In genomic region chr3:60502155-60502987, GRCm38 (mm10) we compare ENCODE assay signal across 8 mouse cellular contexts. TPM values are rescaled to one million over a fixed set of nuclear protein-coding genes. Genes with fewer than 3 reads are reported as not detected.
DNase-seq lines count a peak whose midpoint lies in the region; ATAC-seq and TF ChIP-seq lines count a peak whose summit lies in the region.

No protein-coding gene starts in this region.

- H3K27me3 ChIP-seq in kidney, adult 2 months (replicated peaks; ENCODE audit: control insufficient read depth, insufficient read depth, low read length), result no peaks in the 10 kb centered on the region
- H3K27me3 ChIP-seq in liver, embryonic 14.5 days (ENCODE audit: control insufficient read depth, insufficient read depth, low read length), result no peaks in the 10 kb centered on the region
- H3K27me3 ChIP-seq in stomach, embryonic 15.5 days (replicated peaks), result no peaks in the 10 kb centered on the region

- DNase-seq in kidney, adult 2 months, result peak; percentile 36
- no peak for DNase-seq in kidney, postnatal 4 days
- peak; percentile 59 for DNase-seq in NIH3T3 (ENCODE audit: low read depth)
- peak; percentile 20 for DNase-seq in forelimb bud, embryonic 11.5 days (ENCODE audit: low read depth, low spot score)
- no peak for DNase-seq in liver, embryonic 14.5 days (ENCODE audit: low read depth in 3 of 3, low spot score in 3 of 3)
- no peak for DNase-seq in thymus, postnatal 25 days

- no peak for TF ChIP-seq POLR2A in kidney, adult 2 months (IDR thresholded peaks at IDR 0.05; ENCODE audit: low read depth, low read length)

- H3K4me1 ChIP-seq in kidney, adult 2 months (ENCODE audit: control insufficient read depth, insufficient read depth, low read length), result peaks cover 28% of the 10 kb centered on the region
- peaks cover 30 to 39% of the 10 kb centered on the region in 2 experiments for H3K4me1 ChIP-seq in liver, embryonic 14.5 days (replicated peaks; ENCODE audit: control insufficient read depth in 2 of 2, insufficient read depth in 2 of 2, low read length in 1 of 2)
- H3K4me1 ChIP-seq in stomach, embryonic 15.5 days, result peaks cover 20% of the 10 kb centered on the region; the same call in 1 of the 2 replicates

- TF ChIP-seq EP300 in liver, embryonic 14.5 days (IDR thresholded peaks at IDR 0.05; ENCODE audit: low read depth), result no peak

- no peaks in the 10 kb centered on the region for H3K9me3 ChIP-seq in liver, embryonic 14.5 days (ENCODE audit: control insufficient read depth, low read length)
- H3K9me3 ChIP-seq in stomach, embryonic 15.5 days, result no peaks in the 10 kb centered on the region

- no peak for TF ChIP-seq CTCF in kidney, adult 2 months (conservative IDR thresholded peaks at IDR 0.05; ENCODE audit: insufficient read depth, insufficient read length, low read depth, low read length)
- TF ChIP-seq CTCF in liver, embryonic 14.5 days (IDR thresholded peaks at IDR 0.05; ENCODE audit: low read depth), result no peak

- peak overlapping the region; percentile 100 for H3K9ac ChIP-seq in liver, embryonic 14.5 days (replicated peaks)
- peak overlapping the region; percentile 92; the same call in 1 of the 2 replicates for H3K9ac ChIP-seq in stomach, embryonic 15.5 days

- H3K4me2 ChIP-seq in liver, embryonic 14.5 days (ENCODE audit: low read depth), result peak overlapping the region; percentile 96
- peak overlapping the region; percentile 70 for H3K4me2 ChIP-seq in stomach, embryonic 15.5 days

- no peaks in the 10 kb centered on the region for H3K36me3 ChIP-seq in kidney, adult 2 months (ENCODE audit: control insufficient read depth, insufficient read depth, low read length)
- no peaks in the 10 kb centered on the region; the same call in 1 of the 2 replicates for H3K36me3 ChIP-seq in liver, embryonic 14.5 days (replicated peaks; ENCODE audit: control insufficient read depth, insufficient read depth, low read depth)
- no peaks in the 10 kb centered on the region for H3K36me3 ChIP-seq in stomach, embryonic 15.5 days

- 9% methylated on average over 7 of the region's 7 CpGs for WGBS in kidney, adult 2 months
- WGBS in liver, embryonic 14.5 days (ENCODE audit: insufficient replicate concordance), result 4% methylated on average over 7 of the region's 7 CpGs
- WGBS in stomach, embryonic 15.5 days, result 10% methylated on average over 7 of the region's 7 CpGs

- no peak for ATAC-seq in liver, embryonic 14.5 days (ENCODE audit: insufficient read depth)
- no peak for ATAC-seq in stomach, embryonic 15.5 days (ENCODE audit: insufficient read depth, low FRiP score, low read depth)
- no peak for ATAC-seq in inflammation-experienced regulatory T-cells, adult 6 months

- peak overlapping the region; percentile 86 for H3K27ac ChIP-seq in kidney, adult 2 months (ENCODE audit: insufficient read depth, low read depth, low read length)
- H3K27ac ChIP-seq in liver, embryonic 14.5 days, result peak overlapping the region; percentile 92
- H3K27ac ChIP-seq in stomach, embryonic 15.5 days, result peak overlapping the region; percentile 99

- peak overlapping the region; percentile 74 for H3K4me3 ChIP-seq in kidney, adult 2 months (ENCODE audit: insufficient read depth, low read depth, low read length)
- peak overlapping the region; percentile 94 to 100 for H3K4me3 ChIP-seq in liver, embryonic 14.5 days (ENCODE audit: insufficient read depth in 1 of 2, low read depth in 2 of 2, low read length in 2 of 2)
- H3K4me3 ChIP-seq in stomach, embryonic 15.5 days (replicated peaks), result peak overlapping the region; percentile 86

RNA-seq across cellular contexts. Expression of gene Mbnl1, which starts 29.7 kb away (rescaled TPM):
- polyA plus RNA-seq in kidney, adult 2 months (2012; rRNA removed), result 43.0 and 52.3 TPM in 2 replicates
- polyA plus RNA-seq in liver, embryonic 14.5 days (2012; rRNA removed), result 30.2 and 32.9 TPM in 2 replicates
- 128 and 149 TPM in 2 replicates for polyA plus RNA-seq in liver, embryonic 14.5 days (2014; fragmentation: Nextera tagmentation; extraction: Ambion mirVana)
- polyA plus RNA-seq in stomach, embryonic 15.5 days (2015; fragmentation: Nextera tagmentation; extraction: Ambion mirVana), result 104 and 107 TPM in 2 replicates
- polyA plus RNA-seq in inflammation-experienced regulatory T-cells, adult 6 months (2017; shearing (Covaris generic)), result 100 to 1,000 TPM; 763 to 996 (median 829) TPM

Comparison
In these comparisons a context has a peak if more than half of its experiments do, and no peak if none do; other contexts are left out.
1. DNase-seq: peak in kidney, adult 2 months (single experiment), NIH3T3 (single experiment) and forelimb bud, embryonic 11.5 days (single experiment); none in kidney, postnatal 4 days (0 of 2), liver, embryonic 14.5 days (0 of 3) and thymus, postnatal 25 days (single experiment).
2. Peak in every context shown above with its lines, with median percentiles within 50 percentile points of each other: H3K27ac ChIP-seq and H3K4me3 ChIP-seq.